Mouse (Mus musculus): ENCODE measurements around the gene Rimkla.
"Not testable (repeated sequence)": the region's sequence is repeated elsewhere in the genome, so short reads cannot be mapped to it uniquely, and the experiment has no call there.

Rimkla gene

DNA sequence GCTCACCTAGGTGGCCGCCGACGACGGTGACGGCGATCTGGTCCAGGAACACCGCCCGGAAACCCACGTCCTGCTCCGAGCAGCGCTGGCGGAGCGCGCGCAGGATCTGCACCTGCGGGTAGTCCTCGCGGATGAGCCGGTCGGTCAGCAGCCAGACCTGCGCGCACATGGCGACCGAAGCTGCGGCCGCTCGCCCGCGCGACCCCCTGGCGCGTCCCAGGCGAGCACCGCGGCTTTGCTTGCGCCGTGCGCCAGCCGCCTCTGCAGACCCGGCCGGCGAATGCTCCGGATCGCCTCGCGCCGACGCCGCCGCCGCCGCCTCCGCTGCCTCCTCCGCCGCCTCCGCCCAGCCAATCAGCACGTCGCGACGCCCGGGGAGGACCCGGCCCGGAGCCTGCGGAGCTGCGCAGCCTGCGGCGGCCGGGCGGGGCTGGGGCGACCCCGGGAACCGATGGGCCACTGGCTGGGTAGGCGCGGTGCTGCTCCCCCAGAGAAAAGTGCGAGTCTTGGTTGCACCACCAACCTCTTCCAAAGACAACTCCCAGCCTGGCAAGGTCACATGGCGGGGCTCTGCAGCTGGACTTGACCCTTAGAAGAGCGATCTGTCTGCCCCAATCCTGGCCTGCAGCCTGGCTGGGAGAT lies at the start of gene Rimkla:
Rimkla (minus strand) TSS at position 338 of the 642 bp plus-strand sequence.
- DNase-seq: peak; percentile 72

DNA sequence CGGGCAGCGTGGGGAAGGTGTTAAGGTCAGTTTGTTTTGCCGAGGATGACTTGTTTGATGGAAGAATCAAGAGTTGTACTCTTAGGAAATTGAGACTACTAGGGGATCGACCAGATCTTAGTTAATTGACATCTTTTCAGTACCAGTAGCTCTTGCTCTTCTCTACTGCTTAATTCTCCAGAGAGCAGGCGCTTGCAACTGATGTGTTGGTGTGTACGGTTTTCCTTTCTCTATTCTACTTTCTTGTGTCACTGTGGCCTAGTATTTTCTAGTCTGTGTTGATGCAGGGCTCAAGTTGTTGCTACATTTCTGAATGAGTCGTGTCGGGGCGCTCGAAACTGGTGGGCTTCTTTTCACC lies 48.1 kb upstream of the Rimkla start:
- DNase-seq: no peak

GRCm38 (mm10) chr4:119539836-119540532 lies 47.6 kb upstream of the Rimkla start:
- DNase-seq: peak; percentile 28

- DNase-seq: peak; percentile 97
Observed at GRCm38 (mm10) chr4:119539031-119539824, 46.8 kb upstream of the Rimkla start, which contains the start of gene Frg2f1. Gene Frg2f1, minus strand, starts transcription at chr4:119539529.

DNA sequence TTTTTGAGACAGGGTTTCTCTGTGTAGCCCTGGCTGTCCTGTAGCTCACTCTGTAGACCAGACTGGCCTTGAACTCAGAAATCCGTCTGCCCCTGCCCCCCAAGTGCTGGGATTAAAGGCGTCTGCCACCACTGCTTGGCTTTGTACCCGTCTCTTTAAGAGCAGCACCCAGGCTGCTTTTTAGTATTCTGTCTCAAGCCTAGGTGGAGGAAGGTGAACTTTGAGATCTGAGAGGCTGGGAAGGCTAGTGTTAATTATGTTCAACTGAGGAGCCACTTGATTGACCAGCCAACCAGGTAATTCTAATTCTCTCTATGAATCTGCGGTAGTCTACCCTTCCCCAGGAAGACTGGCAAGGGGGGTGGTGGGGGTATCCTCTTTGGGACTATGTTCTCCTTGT lies 45.0 kb upstream of the Rimkla start:
- peak; percentile 16 for DNase-seq

- not testable (repeated sequence) for DNase-seq
Observed at GRCm38 (mm10) chr4:119536615-119537014, 44.2 kb upstream of the Rimkla start, which contains the start of gene Foxj3. Gene Foxj3, plus strand, starts transcription at chr4:119537004.

DNA sequence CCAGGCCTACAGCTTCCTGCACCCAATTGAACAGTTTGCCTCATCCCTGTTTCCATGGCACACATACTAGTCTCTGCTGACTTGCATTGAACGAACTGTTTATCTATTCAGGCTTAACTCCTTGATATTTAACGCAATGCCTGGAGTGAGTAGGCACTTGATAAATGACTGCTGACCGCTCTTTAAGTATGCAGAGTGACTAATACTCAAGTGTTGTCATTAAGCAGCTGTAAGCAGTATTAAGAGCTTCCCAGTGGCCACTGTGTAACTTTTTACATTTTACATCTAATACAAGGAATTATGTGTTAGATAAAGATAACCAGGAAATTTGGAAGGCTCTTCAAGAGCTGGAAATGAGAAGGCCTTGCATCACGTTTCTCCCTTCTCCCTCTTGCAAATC lies 42.7 kb upstream of the Rimkla start:
- no peak for DNase-seq

- DNase-seq: no peak
Observed at GRCm38 (mm10) chr4:119531813-119532212, 39.4 kb upstream of the Rimkla start.

GRCm38 (mm10) chr4:119526329-119526845 lies 34.0 kb upstream of the Rimkla start:
- DNase-seq: no peak

- DNase-seq: no peak
Observed at GRCm38 (mm10) chr4:119524466-119524865, 32.0 kb upstream of the Rimkla start.

GRCm38 (mm10) chr4:119524010-119524409 lies 31.6 kb upstream of the Rimkla start:
- no peak for DNase-seq

- no peak for DNase-seq
Observed at GRCm38 (mm10) chr4:119523575-119523974, 31.1 kb upstream of the Rimkla start.

DNA sequence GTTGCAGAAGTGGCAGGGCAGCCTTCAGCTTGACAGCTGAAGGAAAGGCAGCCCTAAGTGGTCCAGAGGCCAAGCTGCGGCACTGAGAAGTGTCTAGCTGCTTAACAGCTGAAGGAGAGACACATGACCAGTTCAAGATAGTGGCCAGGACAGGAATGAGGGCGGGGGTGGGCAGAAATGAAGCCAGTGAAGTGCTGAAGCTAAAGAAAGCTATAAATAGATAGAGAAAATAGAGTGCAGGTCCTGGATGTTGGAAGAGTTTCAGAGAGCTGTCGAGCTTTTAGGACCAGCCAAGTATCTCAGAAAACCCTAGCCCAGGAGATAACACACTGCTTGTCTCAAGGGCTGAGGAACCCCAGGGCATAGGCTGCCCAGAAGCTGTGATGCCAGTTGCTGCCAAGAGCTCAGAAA lies 20.3 kb upstream of the Rimkla start:
- DNase-seq: no peak

- DNase-seq: no peak
Observed at GRCm38 (mm10) chr4:119511591-119511990, 19.2 kb upstream of the Rimkla start.

DNA sequence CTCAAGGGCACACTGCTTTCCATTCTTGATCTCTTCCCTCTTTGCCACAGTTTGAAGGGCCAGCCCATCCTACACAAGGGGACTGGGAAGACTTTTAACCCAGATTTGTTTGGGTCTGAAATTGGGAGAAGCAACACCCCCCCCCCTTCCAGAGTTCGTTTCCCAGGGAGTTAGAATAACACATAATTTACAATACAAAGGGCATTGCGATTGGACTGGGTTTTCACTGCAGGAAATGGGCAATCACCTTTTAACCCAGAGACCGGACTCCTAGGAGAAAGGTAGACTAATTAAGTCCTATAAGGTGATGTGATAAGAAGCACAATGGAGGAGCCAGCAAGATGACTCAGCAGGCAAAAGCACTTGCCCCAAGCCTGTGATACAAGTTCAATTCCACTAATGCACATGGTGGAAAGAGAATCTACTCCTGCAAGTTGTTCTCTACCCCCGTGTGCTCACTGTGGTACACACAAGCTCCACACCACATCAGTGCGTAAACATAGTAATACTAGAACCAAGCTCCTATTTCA lies 6.0 kb upstream of the Rimkla start:
- no peak for DNase-seq

DNA sequence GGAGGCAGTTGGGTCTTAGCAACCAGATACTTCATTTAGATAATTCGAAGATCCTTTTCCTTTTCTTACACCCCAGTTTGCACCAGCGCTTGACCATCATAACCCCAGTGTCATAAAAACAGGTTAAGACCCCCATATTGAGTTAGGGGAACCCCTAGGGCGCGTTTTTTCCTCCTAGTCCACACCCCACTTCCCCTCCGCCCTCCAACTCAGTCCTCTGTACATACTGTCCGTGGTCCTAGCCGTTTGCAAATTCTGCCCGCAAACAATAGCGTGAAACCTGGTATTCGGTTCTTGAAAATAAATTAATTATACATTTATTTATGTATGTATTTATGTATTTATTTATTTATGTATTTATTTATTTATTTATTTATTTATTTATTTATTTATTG lies 502 bp upstream of the Rimkla start:
- no peak for DNase-seq

- peak; percentile 17 for DNase-seq
Observed at GRCm38 (mm10) chr4:119490806-119491205, 1.6 kb downstream of the Rimkla start.

DNA sequence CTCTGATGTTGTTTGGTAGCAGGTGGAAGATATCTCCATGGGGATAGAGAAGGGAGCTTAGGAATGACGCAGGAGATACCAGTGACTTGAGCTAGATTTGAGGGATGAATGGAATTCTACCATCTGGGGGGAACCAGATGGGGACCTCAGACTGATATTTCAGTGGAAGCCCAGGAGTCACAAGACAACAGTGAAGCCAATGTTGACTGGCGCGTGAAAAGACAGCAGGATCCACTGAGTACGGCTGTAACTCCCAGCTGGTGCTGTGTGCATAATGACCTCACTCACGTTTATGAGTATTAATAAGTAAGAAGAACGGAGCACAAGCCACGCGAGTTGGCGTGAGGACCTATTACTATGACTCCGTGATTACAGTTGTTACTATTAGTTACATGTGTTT lies 2.8 kb downstream of the Rimkla start:
- no peak for DNase-seq

DNA sequence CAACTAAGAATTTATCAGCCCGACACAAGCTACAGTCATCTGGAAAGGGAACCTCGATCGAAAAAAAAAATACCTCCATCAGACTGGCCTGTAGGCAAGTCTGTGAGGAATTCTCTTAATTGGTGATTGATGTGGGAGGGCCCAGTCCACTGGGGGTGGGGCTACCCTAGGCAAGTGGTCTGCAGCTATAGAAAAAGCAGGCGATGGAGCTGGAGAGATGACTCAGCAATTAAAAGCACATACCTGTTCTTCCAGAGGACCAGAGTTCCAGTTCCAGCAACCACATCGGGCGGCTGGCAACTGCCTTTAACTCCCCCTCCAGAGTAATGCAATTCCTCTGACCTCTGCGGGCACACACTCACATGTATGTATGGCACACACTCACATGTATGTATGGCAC lies 7.5 kb downstream of the Rimkla start:
- DNase-seq: no peak

GRCm38 (mm10) chr4:119483051-119483450 lies 9.4 kb downstream of the Rimkla start:
- no peak for DNase-seq

GRCm38 (mm10) chr4:119473150-119473549 lies 19.3 kb downstream of the Rimkla start:
- DNase-seq: no peak

GRCm38 (mm10) chr4:119472545-119472944 lies 19.9 kb downstream of the Rimkla start:
- no peak for DNase-seq

- peak; percentile 20 for DNase-seq
Observed at GRCm38 (mm10) chr4:119467720-119468380, 24.6 kb downstream of the Rimkla start.
